Mouse (Mus musculus) C2C12 (cell line): ENCODE results near the gene Spocd1.

Source experiments
- CEBPB ChIP-seq: IDR thresholded peaks from one replicate; pipeline ENCODE4 v1.6.1; 2011; ENCODE audit warnings: low read depth, mild to moderate bottlenecking, control low read depth, moderate library complexity
- CTCF ChIP-seq: IDR thresholded peaks from one replicate; pipeline ENCODE4 v1.5.1; 2011; ENCODE audit not compliant: control insufficient read depth, insufficient read depth, insufficient read length

- TF ChIP-seq CTCF (no peak), CEBPB (no peak)
Observed at GRCm38 (mm10) chr4:129927091-129927490, 2.0 kb upstream of the Spocd1 start.
